Mouse (Mus musculus) brain, embryonic 18.5 days (tissue): ENCODE results near the gene Hhat.

Experiments
- DNase-seq: peaks from one replicate; pipeline ENCODE4 v3.0.0-alpha.2; 2012; ENCODE audit warnings: low read depth, low spot score

Hhat gene

GRCm38 (mm10) chr1:192497505-192497904, 273.5 kb downstream of the Hhat start:
- no peak for DNase-seq

DNA sequence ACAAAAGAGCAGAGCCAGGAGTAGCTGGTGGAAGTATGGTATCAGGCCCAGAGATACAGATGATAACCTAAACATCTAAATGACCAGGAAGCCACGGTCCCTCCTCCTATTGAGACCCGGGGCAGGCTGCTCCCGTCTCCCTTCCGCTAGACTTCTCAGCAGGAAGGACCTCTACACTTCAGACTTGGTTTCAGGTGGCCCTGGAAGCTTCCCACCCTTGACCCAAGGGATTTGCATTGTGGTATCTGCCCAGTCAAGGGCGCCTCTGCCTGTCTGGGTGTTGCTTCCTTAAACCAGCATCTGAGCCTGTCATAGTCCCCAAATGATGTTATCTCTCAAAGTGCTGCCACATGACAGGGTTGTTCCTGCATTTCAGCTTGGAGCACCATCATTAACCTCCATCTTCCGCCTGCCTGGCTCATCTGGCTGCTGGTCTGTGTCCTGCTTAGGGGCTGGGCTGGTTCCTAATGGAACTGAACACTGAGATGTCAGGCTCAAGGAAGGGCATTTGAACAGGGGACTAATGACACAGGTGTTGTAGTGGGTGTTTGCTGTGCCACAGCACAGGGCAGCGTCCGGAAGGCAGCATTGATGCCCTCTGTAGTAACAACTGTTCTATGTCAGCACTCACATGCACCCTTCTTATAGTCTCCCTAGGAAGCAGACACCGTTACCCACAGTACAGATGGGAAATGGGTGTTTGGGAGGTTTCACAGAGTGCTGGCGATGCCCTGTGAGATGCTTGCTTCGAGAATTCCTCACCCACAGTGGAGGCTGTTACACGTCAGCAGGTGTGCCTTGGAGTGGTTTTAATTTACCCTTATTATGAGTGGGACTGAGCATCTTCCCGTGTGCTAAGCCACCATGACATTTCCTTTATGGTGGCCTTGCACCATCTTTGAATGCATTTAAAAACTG, 280.9 kb downstream of the Hhat start:
- DNase-seq = no peak

GRCm38 (mm10) chr1:192487571-192487970, 283.5 kb downstream of the Hhat start:
- no peak for DNase-seq

- no peak for DNase-seq
Observed at GRCm38 (mm10) chr1:192485030-192485429, 286.0 kb downstream of the Hhat start.

GRCm38 (mm10) chr1:192481446-192481845, 289.6 kb downstream of the Hhat start:
- no peak for DNase-seq

DNA sequence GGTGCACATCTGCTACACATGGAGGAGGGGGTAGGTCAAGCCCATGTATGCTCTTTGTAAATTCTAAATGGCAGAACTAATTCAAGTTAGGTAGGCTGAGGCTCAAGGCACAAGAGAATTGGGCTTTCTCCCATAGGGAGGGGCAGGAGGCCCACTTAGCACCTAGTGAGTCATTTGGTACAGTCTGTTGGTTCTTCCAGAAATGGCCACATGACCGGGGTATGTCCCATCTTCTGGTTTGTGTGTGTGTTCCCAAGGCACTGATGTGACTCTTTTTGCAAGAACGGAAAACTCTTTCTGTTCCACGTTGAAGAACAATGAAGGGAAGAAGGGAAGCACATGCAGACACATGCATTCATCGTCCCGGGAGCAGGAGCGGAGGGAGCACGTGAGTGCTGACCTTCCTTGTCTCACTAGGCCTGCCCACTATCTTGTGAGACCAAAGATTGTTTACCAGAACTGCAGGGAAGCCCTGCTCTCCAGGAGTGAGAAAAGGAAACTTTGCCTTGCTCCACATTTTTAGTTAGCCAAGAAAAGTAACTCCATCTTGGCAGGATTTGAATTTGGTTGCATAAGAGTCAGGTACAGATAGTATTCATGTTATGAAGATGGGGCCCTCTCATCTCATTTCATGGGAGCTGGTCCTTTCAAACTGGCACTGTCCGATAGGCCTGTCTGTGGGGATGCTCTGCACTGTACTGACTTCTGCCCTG, 290.8 kb downstream of the Hhat start:
- no peak for DNase-seq

- no peak for DNase-seq
Observed at GRCm38 (mm10) chr1:192478176-192478575, 292.8 kb downstream of the Hhat start.

- DNase-seq = no peak
Observed at GRCm38 (mm10) chr1:192477556-192477955, 293.5 kb downstream of the Hhat start.

DNA sequence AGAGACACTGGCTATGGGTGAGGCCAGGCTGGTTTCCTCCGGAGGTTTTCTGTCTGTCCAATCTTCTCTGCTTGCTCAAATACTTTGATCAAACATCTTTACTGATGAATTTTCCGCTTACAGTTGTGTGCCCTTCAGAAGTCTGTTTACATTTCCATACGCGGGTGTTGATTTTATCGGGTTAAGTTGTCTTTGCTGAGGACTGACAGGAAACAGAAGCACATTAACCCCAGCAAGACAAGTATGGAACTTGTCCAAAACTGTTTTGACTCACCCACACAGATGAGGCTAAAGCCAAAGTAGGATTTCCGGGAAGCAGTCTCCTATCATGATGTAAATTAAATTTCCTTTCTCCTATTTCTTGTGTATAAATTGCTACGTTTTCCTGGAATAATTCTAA, 294.3 kb downstream of the Hhat start:
- DNase-seq = no peak

DNA sequence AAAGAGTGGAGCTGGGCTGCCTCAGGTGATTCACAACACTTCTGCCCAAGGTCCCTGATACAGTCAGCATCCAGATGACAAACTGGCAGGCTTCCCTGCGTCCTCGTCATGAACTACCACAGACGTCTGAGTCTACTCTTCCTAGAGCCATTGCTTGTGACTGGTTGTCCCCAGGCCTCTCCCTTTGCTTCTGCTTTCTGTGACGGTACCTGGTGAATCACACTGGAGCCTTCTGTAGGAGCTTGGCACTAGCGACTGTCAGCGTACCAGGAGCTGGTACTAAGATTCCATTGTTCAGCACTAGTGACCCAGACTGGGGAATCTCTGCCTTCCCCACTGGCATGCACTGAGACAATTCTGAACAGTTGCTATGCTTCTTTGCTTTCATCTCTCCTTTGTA, 297.9 kb downstream of the Hhat start:
- DNase-seq = no peak

DNA sequence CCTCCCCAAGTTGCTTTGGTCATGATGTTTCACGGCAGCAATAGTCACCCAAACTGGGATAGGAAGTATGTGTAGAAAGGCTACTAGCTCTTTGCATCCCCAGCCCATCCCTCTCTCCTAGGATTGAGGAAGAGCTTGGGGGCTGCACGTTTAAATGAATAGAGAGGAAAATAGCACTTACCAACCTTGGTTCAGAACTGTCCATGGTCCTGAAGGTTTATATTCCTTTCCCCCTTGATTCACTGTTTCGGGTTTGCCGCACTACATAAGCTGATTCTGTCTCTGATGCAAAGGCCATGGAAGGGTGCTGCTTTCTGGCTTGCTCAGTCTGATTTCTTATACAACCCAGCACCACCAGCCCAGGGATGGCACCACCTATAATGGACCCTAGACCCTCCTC, 298.7 kb downstream of the Hhat start:
- no peak for DNase-seq

GRCm38 (mm10) chr1:192463732-192464131, 307.3 kb downstream of the Hhat start:
- DNase-seq = no peak

DNA sequence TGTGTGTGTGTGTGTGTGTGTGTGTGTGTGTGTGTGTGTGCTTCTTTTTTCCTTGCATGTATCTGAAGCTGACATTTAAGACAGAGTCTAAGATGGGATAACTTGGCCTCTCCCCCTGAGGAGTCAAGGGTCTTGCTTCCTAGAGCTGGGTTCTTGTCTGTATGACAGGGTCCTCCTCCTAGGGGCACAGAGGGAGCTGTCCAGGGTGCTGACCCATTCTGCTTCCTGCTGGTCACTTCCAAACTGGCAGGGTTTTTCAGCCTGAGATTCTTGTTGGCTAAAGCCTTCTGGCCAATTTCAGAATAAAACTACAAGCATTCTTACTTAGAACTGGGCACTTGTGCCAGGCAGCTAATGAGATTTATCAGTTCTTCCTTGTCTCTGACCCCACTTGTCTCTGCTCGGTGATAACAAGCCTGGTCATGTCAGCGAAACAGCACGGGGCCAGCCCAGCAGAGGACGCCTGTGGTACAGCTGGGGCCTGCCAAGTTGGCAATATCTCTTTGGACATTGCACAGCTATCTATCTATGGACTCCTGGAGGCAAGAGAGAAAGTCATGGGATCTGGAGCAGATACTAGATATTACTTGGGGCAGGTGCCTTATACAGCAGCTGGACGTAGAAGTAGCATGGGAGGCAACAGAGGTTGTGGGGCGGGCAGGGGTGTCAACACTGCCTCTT, 313.4 kb downstream of the Hhat start:
- DNase-seq = no peak

- DNase-seq = no peak
Observed at GRCm38 (mm10) chr1:192457037-192457436, 314.0 kb downstream of the Hhat start.

DNA sequence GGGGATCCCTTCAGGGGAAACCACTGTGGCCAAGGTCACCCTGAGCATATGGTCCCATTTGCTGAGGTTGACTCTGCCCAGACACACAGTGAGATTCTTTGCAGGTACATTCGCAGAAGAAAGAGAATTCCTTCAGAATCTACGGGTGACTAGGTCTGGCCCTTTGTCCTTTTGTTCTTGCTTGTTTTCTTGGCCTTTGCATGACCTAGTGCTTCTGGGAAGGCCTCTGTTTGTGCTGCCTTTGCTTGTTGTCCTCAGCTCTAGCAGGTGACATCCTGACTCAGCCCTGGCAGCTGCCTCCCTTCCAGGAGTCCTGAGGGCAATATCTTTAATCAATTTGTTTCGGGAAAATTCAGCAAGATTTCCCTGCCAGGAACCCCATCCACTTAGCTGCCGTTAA, 316.0 kb downstream of the Hhat start:
- no peak for DNase-seq

DNA sequence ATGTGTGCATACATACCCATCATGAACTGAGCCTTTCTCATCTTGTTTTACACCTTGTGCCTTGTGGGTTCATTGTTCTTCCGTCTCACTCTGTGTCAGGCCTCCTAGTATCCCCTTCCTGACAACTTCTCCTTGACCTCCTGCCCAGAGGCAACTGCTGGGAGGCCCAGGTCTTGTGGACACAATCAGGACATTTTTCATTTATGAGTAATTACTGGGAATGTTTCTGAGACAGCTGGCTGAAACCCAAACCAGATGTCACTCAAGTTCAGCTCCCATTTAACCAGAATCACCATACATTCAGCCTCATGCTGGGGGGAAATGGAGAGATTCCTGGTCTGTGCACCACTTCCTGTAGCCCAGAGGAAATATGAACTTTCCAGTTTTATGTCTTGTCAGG, 316.5 kb downstream of the Hhat start:
- DNase-seq = no peak

DNA sequence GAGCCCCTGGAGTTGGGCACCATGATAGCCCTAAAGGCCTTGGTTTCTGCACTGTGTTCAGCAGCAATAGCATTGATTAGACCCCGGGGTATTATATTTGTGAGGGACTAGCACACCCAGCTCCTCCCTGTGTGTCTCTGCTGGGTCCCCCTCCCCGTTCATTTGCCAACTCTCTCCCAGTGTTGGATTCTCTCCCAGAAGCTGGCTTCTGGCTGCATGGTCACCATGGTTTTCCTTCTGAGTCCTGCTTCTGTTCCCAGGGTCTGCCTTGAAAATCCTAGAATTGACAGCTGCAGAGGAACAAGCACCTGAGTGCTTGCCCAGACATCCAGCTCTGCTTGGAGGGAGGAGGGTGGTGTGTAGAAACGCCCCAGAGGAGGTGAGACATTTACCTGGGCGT, 319.3 kb downstream of the Hhat start:
- no peak for DNase-seq

GRCm38 (mm10) chr1:192450425-192450824, 320.6 kb downstream of the Hhat start:
- DNase-seq = no peak

DNA sequence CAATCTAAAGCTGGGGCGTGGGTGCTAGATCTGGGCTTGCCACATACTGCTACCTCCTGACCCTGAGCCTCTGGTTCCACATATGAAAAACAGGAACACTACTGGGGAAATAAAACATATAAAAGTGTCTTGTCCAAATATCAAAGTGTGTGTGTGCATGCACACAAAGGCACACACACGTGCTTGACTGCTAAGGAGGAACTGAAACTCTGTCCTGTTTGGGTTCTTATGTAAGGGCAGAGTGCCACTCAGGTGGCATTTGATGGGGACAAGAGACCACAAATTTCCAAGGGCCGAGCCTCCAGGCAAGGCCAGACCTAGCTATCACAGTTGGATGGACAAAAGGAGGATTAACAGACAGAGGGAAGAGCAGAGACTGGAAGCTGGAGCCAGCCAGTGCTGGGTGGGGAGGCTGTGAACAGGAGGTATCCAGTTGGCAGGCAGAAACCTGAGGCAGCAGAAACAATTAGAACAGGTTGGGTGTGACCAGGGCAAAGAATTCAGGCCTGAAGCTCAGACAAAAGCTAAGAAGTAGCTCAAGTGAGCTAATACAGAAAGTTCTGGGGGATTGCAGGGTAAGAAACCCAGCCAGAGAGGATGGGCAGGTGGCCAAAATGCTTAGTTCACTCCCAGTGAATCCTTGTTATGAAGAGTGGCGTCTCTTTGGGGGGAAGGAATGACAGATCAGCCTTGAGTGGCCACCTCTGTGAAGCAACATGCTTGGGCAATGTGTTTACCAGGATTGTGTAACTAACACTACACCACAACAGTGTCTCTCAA, 321.3 kb downstream of the Hhat start:
- DNase-seq = no peak

- DNase-seq = no peak
Observed at GRCm38 (mm10) chr1:192448512-192448911, 322.5 kb downstream of the Hhat start.

DNA sequence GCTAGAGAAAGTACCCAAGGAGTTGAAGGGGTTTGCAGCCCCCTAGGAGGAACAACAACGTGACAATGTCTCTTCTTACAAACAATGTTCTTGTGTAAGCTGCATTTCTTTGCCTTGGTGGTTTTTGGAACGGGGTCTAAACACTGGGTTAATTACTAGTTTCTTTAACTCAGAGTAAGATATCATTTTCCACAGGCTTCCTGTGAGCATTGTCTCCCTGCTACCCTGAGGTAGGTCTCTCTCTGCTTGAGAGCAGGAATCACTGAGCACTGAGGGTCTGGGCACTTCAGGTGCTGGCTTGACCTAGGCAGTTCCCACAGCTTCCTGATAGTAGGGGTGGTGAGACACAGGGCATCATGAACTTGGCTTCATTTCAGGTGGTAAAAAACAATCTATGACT, 323.4 kb downstream of the Hhat start:
- no peak for DNase-seq
